8 mouse cellular contexts compared by ENCODE assay signal in the genomic region with DNA sequence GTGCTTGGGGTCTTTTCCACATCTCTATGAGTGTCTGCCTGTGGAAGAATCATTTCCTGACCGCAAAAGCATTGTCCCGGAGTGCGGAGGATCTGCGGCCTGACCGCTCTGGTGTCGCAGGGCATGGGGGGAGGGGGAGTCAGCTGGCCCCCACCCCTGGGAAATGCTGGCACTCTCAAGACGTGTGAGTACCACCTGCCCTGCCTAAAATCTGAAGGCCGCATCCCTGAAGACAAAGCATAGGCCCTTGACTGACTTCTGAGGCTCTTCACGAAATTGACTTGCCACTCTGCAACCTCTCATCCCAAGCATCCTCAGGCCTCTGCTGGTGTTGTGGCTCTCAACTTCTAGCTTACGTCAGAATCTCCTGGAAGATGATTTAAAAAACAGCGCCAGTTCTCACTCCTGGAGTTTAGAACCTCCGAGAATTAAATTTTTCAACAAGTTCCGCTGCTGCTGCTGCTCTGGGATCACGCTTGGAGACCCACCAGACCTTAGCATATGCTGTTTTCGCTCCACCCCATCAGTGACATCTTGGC. TPM values are rescaled to one million over a fixed set of nuclear protein-coding genes. Genes with fewer than 3 reads are reported as not detected.
A peak's percentile ranks its signal among the peaks of the same experiment; 100 is the strongest.
DNase-seq lines count a peak whose midpoint lies in the region; ATAC-seq and TF ChIP-seq lines count a peak whose summit lies in the region.

No protein-coding gene starts in this region.

- H3K4me2 ChIP-seq in liver, embryonic 12.5 days: peak overlapping the region; percentile 98
- peak overlapping the region; percentile 65 for H3K4me2 ChIP-seq in stomach, embryonic 16.5 days (ENCODE audit: low read depth, low read length)

- peaks cover 16% of the 10 kb centered on the region for H3K4me1 ChIP-seq in spleen, adult 2 months (ENCODE audit: control insufficient read depth, insufficient read depth, insufficient read length)
- peaks cover 30% of the 10 kb centered on the region for H3K4me1 ChIP-seq in liver, embryonic 12.5 days
- peaks cover 14% of the 10 kb centered on the region for H3K4me1 ChIP-seq in stomach, embryonic 16.5 days (ENCODE audit: control insufficient read depth, insufficient read depth, low read length)

- DNase-seq in cerebellum, postnatal 14 days: no peak
- no peak for DNase-seq in spleen, adult 2 months (ENCODE audit: low read depth in 1 of 2, low spot score in 2 of 2)
- DNase-seq in spleen, adult 18-20 months: no peak
- DNase-seq in cerebellum, adult 11-12 months: no peak
- no peak for DNase-seq in gastrocnemius, adult 8-10 months (ENCODE audit: low spot score in 2 of 2)

- WGBS in spleen, adult 2 months: 40% methylated on average over 15 of the region's 15 CpGs
- WGBS in liver, embryonic 12.5 days (ENCODE audit: insufficient replicate concordance): 34% methylated on average over 15 of the region's 15 CpGs
- WGBS in stomach, embryonic 16.5 days: 32% methylated on average over 15 of the region's 15 CpGs

- no peak for TF ChIP-seq POLR2A in spleen, adult 2 months (IDR thresholded peaks at IDR 0.05; ENCODE audit: low read depth, low read length)

- no peak overlapping the region for H3K27ac ChIP-seq in spleen, adult 2 months (ENCODE audit: insufficient read depth, low read length)
- no peak overlapping the region for H3K27ac ChIP-seq in liver, embryonic 12.5 days
- H3K27ac ChIP-seq in stomach, embryonic 16.5 days (ENCODE audit: low read length): no peak overlapping the region

- peak overlapping the region; percentile 59 for H3K9ac ChIP-seq in liver, embryonic 12.5 days
- H3K9ac ChIP-seq in stomach, embryonic 16.5 days (ENCODE audit: low read length): peak overlapping the region; percentile 64

- no peaks in the 10 kb centered on the region for H3K27me3 ChIP-seq in spleen, adult 2 months (ENCODE audit: control insufficient read depth, insufficient read depth, low read length)
- no peaks in the 10 kb centered on the region for H3K27me3 ChIP-seq in liver, embryonic 12.5 days (replicated peaks)
- H3K27me3 ChIP-seq in stomach, embryonic 16.5 days (ENCODE audit: control insufficient read depth, insufficient read depth, low read length): no peaks in the 10 kb centered on the region

- no peaks in the 10 kb centered on the region for H3K36me3 ChIP-seq in spleen, adult 2 months (ENCODE audit: control insufficient read depth, insufficient read depth, low read length)
- H3K36me3 ChIP-seq in liver, embryonic 12.5 days: no peaks in the 10 kb centered on the region
- no peaks in the 10 kb centered on the region for H3K36me3 ChIP-seq in stomach, embryonic 16.5 days (ENCODE audit: control insufficient read depth, insufficient read depth, low read length)

- H3K4me3 ChIP-seq in spleen, adult 2 months (ENCODE audit: extremely low read depth, insufficient read depth, insufficient read length): peak overlapping the region; percentile 53
- peak overlapping the region; percentile 95 for H3K4me3 ChIP-seq in liver, embryonic 12.5 days
- peak overlapping the region; percentile 93 for H3K4me3 ChIP-seq in stomach, embryonic 16.5 days (replicated peaks; ENCODE audit: low read length)

- ATAC-seq in cerebellum, adult (ENCODE audit: insufficient number of reproducible peaks, low FRiP score, low TSS enrichment): peak; percentile 6; the same call in 1 of the 2 replicates
- no peak; the same call in 1 of the 2 replicates for ATAC-seq in liver, embryonic 12.5 days
- ATAC-seq in stomach, embryonic 16.5 days (ENCODE audit: insufficient read depth, low FRiP score): no peak

- no peaks in the 10 kb centered on the region for H3K9me3 ChIP-seq in liver, embryonic 12.5 days (replicated peaks)
- H3K9me3 ChIP-seq in stomach, embryonic 16.5 days (replicated peaks; ENCODE audit: control insufficient read depth, low read length): no peaks in the 10 kb centered on the region

- TF ChIP-seq CTCF in spleen, adult 2 months (IDR thresholded peaks at IDR 0.05; ENCODE audit: extremely low read depth, insufficient read depth, insufficient read length, insufficient replicate concordance): no peak

RNA-seq across cellular contexts. Expression of a gene that starts 0.4 kb away (rescaled TPM):
- polyA plus RNA-seq in spleen, adult 2 months (2012; rRNA removed): 25.7 and 34.0 TPM in 2 replicates
- polyA plus RNA-seq in liver, embryonic 12.5 days (2016; fragmentation: Nextera tagmentation; extraction: Ambion mirVana): 7.0 and 7.1 TPM in 2 replicates
- polyA plus RNA-seq in stomach, embryonic 16.5 days (2015; fragmentation: Nextera tagmentation; extraction: Ambion mirVana): 9.4 and 13.6 TPM in 2 replicates
- 1 to 10 TPM; 2.3 to 4.3 (median 3.7) TPM for total RNA-seq in gastrocnemius, adult 8-10 months (2022)

RNA-seq across cellular contexts. Expression of a gene that starts 23.9 kb away (rescaled TPM):
- polyA plus RNA-seq in spleen, adult 2 months (2012; rRNA removed): 1.8 and 2.3 TPM in 2 replicates
- polyA plus RNA-seq in liver, embryonic 12.5 days (2016; fragmentation: Nextera tagmentation; extraction: Ambion mirVana): 22.7 and 25.0 TPM in 2 replicates
- 12.7 and 13.2 TPM in 2 replicates for polyA plus RNA-seq in stomach, embryonic 16.5 days (2015; fragmentation: Nextera tagmentation; extraction: Ambion mirVana)
- not detected for total RNA-seq in gastrocnemius, adult 8-10 months (2022)

RNA-seq across cellular contexts. Expression of a gene that starts 24.1 kb away (rescaled TPM):
- 11.9 and 14.2 TPM in 2 replicates for polyA plus RNA-seq in spleen, adult 2 months (2012; rRNA removed)
- polyA plus RNA-seq in liver, embryonic 12.5 days (2016; fragmentation: Nextera tagmentation; extraction: Ambion mirVana): 89.1 and 95.3 TPM in 2 replicates
- 122 and 126 TPM in 2 replicates for polyA plus RNA-seq in stomach, embryonic 16.5 days (2015; fragmentation: Nextera tagmentation; extraction: Ambion mirVana)
- total RNA-seq in gastrocnemius, adult 8-10 months (2022): 10 to 100 TPM; 43.5 to 48.0 (median 45.8) TPM

RNA-seq across cellular contexts. Expression of a gene that starts 26.6 kb away (rescaled TPM):
- polyA plus RNA-seq in spleen, adult 2 months (2012; rRNA removed): not detected in 2 replicates
- polyA plus RNA-seq in liver, embryonic 12.5 days (2016; fragmentation: Nextera tagmentation; extraction: Ambion mirVana): not detected in 2 replicates
- polyA plus RNA-seq in stomach, embryonic 16.5 days (2015; fragmentation: Nextera tagmentation; extraction: Ambion mirVana): 0.53 and 0.92 TPM in 2 replicates
- not detected for total RNA-seq in gastrocnemius, adult 8-10 months (2022)

RNA-seq across cellular contexts. Expression of a gene that starts 48.1 kb away (rescaled TPM):
- polyA plus RNA-seq in spleen, adult 2 months (2012; rRNA removed): 29.3 and 31.4 TPM in 2 replicates
- polyA plus RNA-seq in liver, embryonic 12.5 days (2016; fragmentation: Nextera tagmentation; extraction: Ambion mirVana): 182 and 186 TPM in 2 replicates
- 218 and 219 TPM in 2 replicates for polyA plus RNA-seq in stomach, embryonic 16.5 days (2015; fragmentation: Nextera tagmentation; extraction: Ambion mirVana)
- 10 to 100 TPM; 35.1 to 44.4 (median 36.4) TPM for total RNA-seq in gastrocnemius, adult 8-10 months (2022)
